Mouse (Mus musculus): Measurements from ENCODE around the gene Ugt1a6b. TPM values are rescaled to one million over a fixed set of nuclear protein-coding genes. Genes with fewer than 3 reads are reported as not detected.

Ugt1a6b gene
- polyA plus RNA-seq, 1 experiment = 8.5 TPM

DNA sequence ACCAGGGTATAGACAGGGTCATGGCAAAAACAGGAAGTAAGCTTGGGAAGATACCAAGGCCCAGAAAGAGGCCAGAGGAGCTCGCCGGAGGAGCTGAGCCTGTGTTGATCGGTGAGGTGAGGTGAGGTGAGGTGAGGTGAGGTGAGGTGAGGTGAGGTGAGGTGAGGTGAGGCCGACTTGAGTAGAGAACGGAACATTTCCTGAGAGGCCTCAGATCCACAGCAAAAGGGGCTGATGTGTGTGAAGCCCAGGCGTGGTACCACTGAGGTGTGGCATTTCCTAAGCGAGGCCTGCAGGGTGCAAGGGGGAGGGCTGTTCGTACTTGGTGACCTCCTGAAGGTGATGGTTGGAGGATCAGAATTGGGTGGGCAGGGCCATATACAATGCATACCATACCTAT, 150.1 kb downstream of the Ugt1a6b start:
- 61% methylated on average over 8 of the region's 8 CpGs for WGBS
- no peak overlapping the region for H3K4me3 ChIP-seq (ENCODE audit: insufficient read depth, low read depth, low read length)
- H3K27me3 ChIP-seq (replicated peaks; ENCODE audit: control insufficient read depth, insufficient read depth, low read length) = no peaks in the 10 kb centered on the region
- no peak for DNase-seq
- TF ChIP-seq CTCF (conservative IDR thresholded peaks at IDR 0.05; ENCODE audit: insufficient read depth, insufficient read length, low read depth, low read length) (no peak), POLR2A (IDR thresholded peaks at IDR 0.05; ENCODE audit: low read depth, low read length) (no peak)
- no peaks in the 10 kb centered on the region for H3K4me1 ChIP-seq (ENCODE audit: control insufficient read depth, insufficient read depth, low read length)
- no peak overlapping the region for H3K27ac ChIP-seq (ENCODE audit: insufficient read depth, low read depth, low read length)
- H3K36me3 ChIP-seq (ENCODE audit: control insufficient read depth, insufficient read depth, low read length) = no peaks in the 10 kb centered on the region

GRCm38 (mm10) chr1:88253540-88253939, 150.5 kb downstream of the Ugt1a6b start:
- H3K4me1 ChIP-seq (ENCODE audit: control insufficient read depth, insufficient read depth, low read length) = no peaks in the 10 kb centered on the region
- no peaks in the 10 kb centered on the region for H3K27me3 ChIP-seq (replicated peaks; ENCODE audit: control insufficient read depth, insufficient read depth, low read length)
- H3K36me3 ChIP-seq (ENCODE audit: control insufficient read depth, insufficient read depth, low read length) = no peaks in the 10 kb centered on the region
- H3K27ac ChIP-seq (ENCODE audit: insufficient read depth, low read depth, low read length) = no peak overlapping the region
- no peak for DNase-seq
- WGBS = 69% methylated on average over 6 of the region's 6 CpGs
- TF ChIP-seq POLR2A (IDR thresholded peaks at IDR 0.05; ENCODE audit: low read depth, low read length) = no peak
- TF ChIP-seq CTCF (conservative IDR thresholded peaks at IDR 0.05; ENCODE audit: insufficient read depth, insufficient read length, low read depth, low read length) = no peak
- H3K4me3 ChIP-seq (ENCODE audit: insufficient read depth, low read depth, low read length) = no peak overlapping the region

DNA sequence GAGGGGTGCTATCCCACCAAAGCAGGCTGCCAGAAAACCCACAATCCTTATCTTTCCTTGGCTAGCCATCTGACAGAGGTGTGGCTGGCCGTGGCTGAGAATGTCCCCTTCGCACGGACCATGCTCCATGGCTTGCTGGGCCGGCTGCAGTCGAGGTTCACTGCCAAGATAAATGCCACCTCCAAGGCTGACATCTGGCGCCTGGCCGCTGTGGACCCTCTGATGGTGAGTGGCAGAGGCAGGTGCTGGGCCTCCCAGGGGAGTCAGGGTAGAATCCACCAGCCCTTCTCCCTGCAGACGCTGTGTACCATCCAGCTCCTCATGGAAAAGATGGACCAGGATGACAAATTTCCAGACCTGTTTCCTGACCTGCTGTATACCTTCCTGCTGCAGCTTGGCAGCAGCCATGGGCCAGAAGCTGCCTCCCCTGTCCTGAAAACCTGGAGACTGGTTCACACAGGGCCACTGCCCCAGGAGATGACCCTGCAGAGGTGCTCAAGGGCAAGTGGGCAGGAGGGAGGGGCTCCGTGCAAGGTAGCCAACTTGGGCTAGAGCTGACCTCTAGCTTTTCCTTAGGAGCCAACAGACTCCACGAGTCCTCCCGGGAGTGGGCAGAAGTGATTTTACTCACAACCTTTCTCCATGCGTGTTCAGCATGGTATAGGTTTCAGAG, 151.9 kb downstream of the Ugt1a6b start:
- no peak overlapping the region for H3K4me3 ChIP-seq (ENCODE audit: insufficient read depth, low read depth, low read length)
- WGBS = 78% methylated on average over 12 of the region's 12 CpGs
- H3K36me3 ChIP-seq (ENCODE audit: control insufficient read depth, insufficient read depth, low read length) = no peaks in the 10 kb centered on the region
- no peaks in the 10 kb centered on the region for H3K27me3 ChIP-seq (replicated peaks; ENCODE audit: control insufficient read depth, insufficient read depth, low read length)
- H3K27ac ChIP-seq (ENCODE audit: insufficient read depth, low read depth, low read length) = no peak overlapping the region
- DNase-seq = no peak
- TF ChIP-seq CTCF (conservative IDR thresholded peaks at IDR 0.05; ENCODE audit: insufficient read depth, insufficient read length, low read depth, low read length) (no peak), POLR2A (IDR thresholded peaks at IDR 0.05; ENCODE audit: low read depth, low read length) (no peak)
- no peaks in the 10 kb centered on the region; the same call in 1 of the 2 replicates for H3K4me1 ChIP-seq (ENCODE audit: control insufficient read depth, insufficient read depth, low read length)

DNA sequence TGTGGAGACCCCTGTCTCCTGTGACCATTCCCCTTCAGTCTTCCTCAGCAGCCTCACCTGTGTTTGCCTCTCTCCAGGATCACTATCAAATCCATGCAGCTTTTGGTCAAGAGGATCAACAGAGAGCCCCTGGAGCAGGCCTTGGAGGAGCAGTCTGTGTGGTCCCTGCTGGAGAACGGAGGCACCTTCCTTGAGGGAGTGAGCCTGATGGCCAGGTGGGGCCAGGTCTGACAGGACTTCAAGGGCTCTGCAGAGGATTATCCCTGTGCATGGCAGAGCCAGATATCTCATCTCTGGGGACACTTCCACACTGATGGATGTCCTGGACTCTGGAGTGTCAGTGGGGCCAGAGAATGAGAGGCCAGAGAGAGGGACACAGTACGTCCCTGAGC, 152.4 kb downstream of the Ugt1a6b start:
- H3K36me3 ChIP-seq (ENCODE audit: control insufficient read depth, insufficient read depth, low read length) = no peaks in the 10 kb centered on the region
- H3K4me1 ChIP-seq (ENCODE audit: control insufficient read depth, insufficient read depth, low read length) = no peaks in the 10 kb centered on the region; the same call in 1 of the 2 replicates
- no peaks in the 10 kb centered on the region for H3K27me3 ChIP-seq (replicated peaks; ENCODE audit: control insufficient read depth, insufficient read depth, low read length)
- no peak overlapping the region for H3K4me3 ChIP-seq (ENCODE audit: insufficient read depth, low read depth, low read length)
- H3K27ac ChIP-seq (ENCODE audit: insufficient read depth, low read depth, low read length) = no peak overlapping the region
- 62% methylated on average over 2 of the region's 2 CpGs for WGBS
- TF ChIP-seq CTCF (conservative IDR thresholded peaks at IDR 0.05; ENCODE audit: insufficient read depth, insufficient read length, low read depth, low read length) (no peak), POLR2A (IDR thresholded peaks at IDR 0.05; ENCODE audit: low read depth, low read length) (no peak)
- DNase-seq = no peak

GRCm38 (mm10) chr1:88255989-88256754, 153.1 kb downstream of the Ugt1a6b start:
- H3K27me3 ChIP-seq (replicated peaks; ENCODE audit: control insufficient read depth, insufficient read depth, low read length) = no peaks in the 10 kb centered on the region
- WGBS = 80% methylated on average over 13 of the region's 13 CpGs
- no peak overlapping the region for H3K27ac ChIP-seq (ENCODE audit: insufficient read depth, low read depth, low read length)
- H3K4me1 ChIP-seq (ENCODE audit: control insufficient read depth, insufficient read depth, low read length) = no peaks in the 10 kb centered on the region; the same call in 1 of the 2 replicates
- TF ChIP-seq CTCF (conservative IDR thresholded peaks at IDR 0.05; ENCODE audit: insufficient read depth, insufficient read length, low read depth, low read length) = no peak
- no peak for TF ChIP-seq POLR2A (IDR thresholded peaks at IDR 0.05; ENCODE audit: low read depth, low read length)
- no peak for DNase-seq
- H3K36me3 ChIP-seq (ENCODE audit: control insufficient read depth, insufficient read depth, low read length) = no peaks in the 10 kb centered on the region
- H3K4me3 ChIP-seq (ENCODE audit: insufficient read depth, low read depth, low read length) = no peak overlapping the region

DNA sequence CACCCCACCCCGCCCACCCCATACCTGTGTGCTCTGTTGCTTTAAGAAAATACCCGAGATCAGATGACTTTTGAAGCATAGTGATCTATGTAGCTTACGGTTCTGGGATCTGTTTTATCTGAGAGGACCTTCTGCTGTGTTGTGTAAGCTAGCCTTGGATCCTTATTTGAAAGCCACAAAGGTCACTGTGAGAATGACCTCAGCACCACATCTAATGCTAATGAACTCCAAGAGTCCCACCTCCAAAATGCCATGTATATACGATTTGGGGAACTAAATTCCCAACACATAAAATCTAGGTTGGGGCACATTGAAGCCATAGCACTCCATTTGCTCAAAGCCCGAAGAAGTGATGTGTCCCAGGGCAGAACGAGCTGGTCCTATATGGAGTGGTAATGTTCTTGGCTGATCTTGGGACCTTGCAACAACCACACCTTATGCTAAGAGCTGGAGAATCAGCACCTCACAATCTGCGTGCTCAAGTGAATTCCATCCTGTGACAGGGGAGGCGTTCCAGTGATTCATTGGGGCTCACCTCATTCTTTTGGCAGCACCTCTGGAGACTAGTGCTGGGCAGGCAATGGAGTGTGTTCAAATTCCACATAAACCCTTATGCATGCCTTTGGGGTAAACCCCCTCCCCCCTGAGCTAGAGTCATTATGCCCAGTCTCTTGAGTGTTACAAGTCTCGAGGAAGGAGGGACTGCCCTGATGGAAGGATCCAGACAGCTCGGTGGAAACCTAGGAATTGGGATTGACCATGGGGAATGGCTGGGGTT, 154.0 kb downstream of the Ugt1a6b start:
- no peaks in the 10 kb centered on the region for H3K27me3 ChIP-seq (replicated peaks; ENCODE audit: control insufficient read depth, insufficient read depth, low read length)
- 76% methylated on average over 10 of the region's 10 CpGs for WGBS
- H3K4me1 ChIP-seq (ENCODE audit: control insufficient read depth, insufficient read depth, low read length) = no peaks in the 10 kb centered on the region; the same call in 1 of the 2 replicates
- H3K27ac ChIP-seq (ENCODE audit: insufficient read depth, low read depth, low read length) = no peak overlapping the region
- TF ChIP-seq CTCF (conservative IDR thresholded peaks at IDR 0.05; ENCODE audit: insufficient read depth, insufficient read length, low read depth, low read length) (no peak), POLR2A (IDR thresholded peaks at IDR 0.05; ENCODE audit: low read depth, low read length) (no peak)
- no peak for DNase-seq
- no peaks in the 10 kb centered on the region for H3K36me3 ChIP-seq (ENCODE audit: control insufficient read depth, insufficient read depth, low read length)
- H3K4me3 ChIP-seq (ENCODE audit: insufficient read depth, low read depth, low read length) = no peak overlapping the region
